Mouse (Mus musculus): ENCODE results near the gene Mrgpre. TPM values are rescaled to one million over a fixed set of nuclear protein-coding genes. Genes with fewer than 3 reads are reported as not detected.

The Mrgpre gene
- total RNA-seq, 4 experiments from 2014 or later = 1.6 to 1.8 (median 1.6) TPM

DNA sequence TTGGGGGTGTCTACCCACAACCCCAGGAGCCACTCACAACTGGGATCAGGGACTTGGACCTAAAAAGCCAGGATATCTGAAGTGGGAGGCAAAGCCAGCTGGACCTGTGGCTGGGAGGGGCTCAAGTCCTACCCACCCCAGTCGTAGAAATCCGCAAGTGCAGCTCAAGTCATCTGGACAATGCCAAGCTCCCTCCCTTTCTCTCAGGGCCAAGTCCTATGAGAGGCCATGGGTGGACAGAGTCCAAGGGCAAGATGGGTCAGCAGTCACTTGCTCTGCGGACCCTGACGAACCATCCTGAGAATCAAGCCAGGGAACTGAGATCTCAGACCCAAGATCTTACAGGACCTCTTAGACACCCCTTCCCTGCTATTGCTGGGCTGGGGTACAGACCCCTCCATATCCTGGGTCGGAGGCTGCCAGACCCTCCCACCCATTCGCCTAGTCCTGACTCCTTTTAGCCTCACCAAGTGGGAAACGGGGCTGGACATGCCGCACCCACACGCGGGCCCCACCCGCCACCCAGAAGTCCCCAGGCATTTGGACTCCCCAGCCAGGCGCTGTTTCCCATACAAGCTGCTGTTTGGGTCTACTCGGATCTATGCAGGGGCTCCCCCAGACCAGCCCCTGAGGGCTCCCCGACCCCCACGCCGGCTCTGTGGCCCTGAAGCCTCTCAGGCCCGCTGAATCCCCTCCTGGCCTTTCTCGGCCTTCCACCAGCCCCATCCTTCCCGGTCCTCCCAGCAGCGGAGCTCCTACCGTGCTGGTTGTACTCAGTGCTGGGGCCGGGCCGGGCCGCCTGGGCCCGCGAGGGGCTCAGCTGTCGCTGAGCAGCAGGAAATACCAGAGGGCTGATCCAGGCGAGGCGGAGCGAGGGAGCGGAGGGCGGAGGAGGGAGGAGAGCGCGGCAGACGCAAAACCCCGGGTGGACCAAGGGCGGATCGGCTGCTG is 44.5 kb downstream of the Mrgpre start:
- DNase-seq (ENCODE audit: low spot score) = peak; percentile 80

DNA sequence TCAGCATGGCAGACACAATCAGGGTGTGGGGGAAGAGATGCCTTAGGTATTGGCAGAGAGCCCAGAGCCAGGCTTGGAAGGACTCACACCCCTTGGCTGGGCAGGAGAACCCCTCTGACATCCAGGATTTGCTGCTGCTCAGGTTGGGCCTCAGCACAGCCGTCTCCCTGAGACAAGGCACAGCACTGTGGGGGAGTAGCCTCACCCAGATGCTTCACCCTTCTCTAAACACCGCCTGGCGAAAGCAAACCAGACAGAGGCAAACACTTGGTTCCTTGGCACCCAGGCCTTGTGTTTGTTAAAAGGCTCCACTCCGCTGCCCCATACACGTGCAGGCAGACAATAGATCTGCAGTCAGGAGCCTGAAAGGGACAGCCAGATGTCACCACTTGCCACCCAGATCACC is 45.7 kb downstream of the Mrgpre start:
- DNase-seq (ENCODE audit: low spot score) = no peak

- DNase-seq (ENCODE audit: low spot score) = no peak
Measured at GRCm38 (mm10) chr7:143738194-143738593, 46.1 kb downstream of the Mrgpre start.

DNA sequence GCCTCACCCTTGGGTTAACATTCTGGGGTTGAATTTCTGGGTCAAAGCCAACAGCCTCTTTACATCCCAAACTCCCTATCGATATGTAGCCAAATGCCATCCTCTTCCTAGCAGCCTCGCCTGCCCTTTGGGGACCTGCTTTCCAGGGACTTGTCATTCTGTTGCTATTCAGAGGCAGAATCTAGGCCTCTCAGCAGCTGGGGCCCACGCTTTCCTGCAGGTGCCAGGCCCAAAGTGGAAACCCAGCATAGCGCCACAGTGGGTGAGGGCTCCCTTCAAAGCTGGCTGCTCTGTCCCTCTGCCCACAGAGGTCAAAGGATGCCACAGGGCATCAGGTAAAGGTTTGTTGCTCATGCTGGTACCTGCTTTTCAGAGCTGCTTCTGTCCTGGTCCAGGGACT is 50.6 kb downstream of the Mrgpre start:
- no peak for DNase-seq (ENCODE audit: low spot score)

- peak; percentile 46 for DNase-seq (ENCODE audit: low spot score)
Measured at GRCm38 (mm10) chr7:143729886-143730285, 54.4 kb downstream of the Mrgpre start.

Small RNA genes lying within 50 kb of the gene (microRNA-seq; reads per million reads assigned to microRNA genes)
- gene Gm22064 = not detected

Other genes with a start within 250 kb of the Mrgpre start
- gene Nap1l4, start 235.4 kb downstream of the Mrgpre start, total RNA-seq (2022) = 100 to 1,000 TPM; 172 to 189 (median 180) TPM
- 10 to 100 TPM; 18.4 to 25.1 (median 22.4) TPM for gene Cars, start 184.4 kb downstream of the Mrgpre start, total RNA-seq (2022)
- gene Tnfrsf26, start 155.8 kb downstream of the Mrgpre start, total RNA-seq (2022) = under 1 TPM; 0.19 to 0.80 (median 0.57) TPM
- gene Tnfrsf22, start 134.8 kb downstream of the Mrgpre start, total RNA-seq (2022) = 1 to 10 TPM; 2.5 to 3.1 (median 2.9) TPM
- 1 to 10 TPM; 2.9 to 6.1 (median 3.7) TPM for gene Tnfrsf23, start 98.6 kb downstream of the Mrgpre start, total RNA-seq (2022)
- 10 to 100 TPM; 17.1 to 29.4 (median 20.3) TPM for gene Osbpl5, start 27.5 kb downstream of the Mrgpre start, total RNA-seq (2022)
- gene Mrgprg, start 17.5 kb downstream of the Mrgpre start, total RNA-seq (2022) = not detected
- gene Nadsyn1, start 38.3 kb upstream of the Mrgpre start, total RNA-seq (2022) = 1 to 10 TPM; 4.9 to 6.3 (median 5.2) TPM
- gene Dhcr7, start 38.6 kb upstream of the Mrgpre start, total RNA-seq (2022) = 1 to 10 TPM; 4.9 to 6.7 (median 5.5) TPM
- gene Gm498, start 82.3 kb upstream of the Mrgpre start, total RNA-seq (2022) = not detected
- under 1 TPM; 0.16 to 0.38 (median 0.24) TPM for gene Shank2, start 217.4 kb upstream of the Mrgpre start, total RNA-seq (2022)